Comparison of ENCODE assay signal across 8 mouse cellular contexts in the genomic region with DNA sequence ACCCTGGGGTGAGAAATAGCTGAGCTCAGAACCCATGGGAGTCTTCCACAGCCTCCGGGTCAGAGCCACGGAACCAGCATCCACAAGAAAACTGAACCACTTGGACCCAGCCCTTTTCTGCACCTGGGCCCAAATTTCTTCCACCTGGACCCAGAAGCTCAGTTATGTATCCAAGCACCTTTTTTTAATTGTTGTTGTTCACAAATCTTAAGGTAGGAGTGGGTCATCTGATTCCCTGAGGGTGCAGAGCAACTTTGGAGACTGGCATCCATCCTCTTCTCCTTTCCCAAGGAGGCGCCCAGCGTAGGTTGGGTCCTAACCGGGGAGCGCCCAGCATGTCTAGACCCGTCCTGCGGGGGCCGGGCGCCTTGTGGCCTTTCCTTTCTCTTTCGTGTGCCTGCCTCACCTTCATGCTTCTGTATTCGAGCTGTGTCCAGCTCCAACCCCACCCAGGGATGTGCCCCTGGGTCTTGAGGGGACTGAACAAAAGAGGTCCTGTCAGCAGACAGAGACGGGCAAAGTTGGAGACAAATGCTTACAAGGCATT. TPM values are rescaled to one million over a fixed set of nuclear protein-coding genes. Genes with fewer than 3 reads are reported as not detected.
DNase-seq lines count a peak whose midpoint lies in the region; ATAC-seq and TF ChIP-seq lines count a peak whose summit lies in the region.

A gene (minus strand): TSS at position 51 of the 547 bp plus-strand sequence.
A gene (plus strand): TSS at position 222 of the 547 bp plus-strand sequence.

- H3K4me3 ChIP-seq in thymus, adult 2 months (ENCODE audit: control insufficient read depth, insufficient read depth, low read length), result peak within 1 kb of the TSS; percentile 87
- H3K4me3 ChIP-seq in kidney, postnatal 0 days (replicated peaks; ENCODE audit: low read depth, low read length), result peak within 1 kb of the TSS; percentile 85
- peak within 1 kb of the TSS; percentile 81 for H3K4me3 ChIP-seq in midbrain, embryonic 16.5 days (ENCODE audit: low read depth, low read length)

- H3K9me3 ChIP-seq in kidney, postnatal 0 days (replicated peaks; ENCODE audit: low read length), result no peaks in the 10 kb centered on the region
- no peaks in the 10 kb centered on the region; the same call in 1 of the 2 replicates for H3K9me3 ChIP-seq in midbrain, embryonic 16.5 days (replicated peaks; ENCODE audit: control insufficient read depth, low read length, poor library complexity, severe bottlenecking)

- peaks cover 12% of the 10 kb centered on the region for H3K4me1 ChIP-seq in thymus, adult 2 months (replicated peaks; ENCODE audit: control insufficient read depth, insufficient read depth, low read length)
- H3K4me1 ChIP-seq in kidney, postnatal 0 days (replicated peaks; ENCODE audit: insufficient read depth, low read length), result peaks cover 7% of the 10 kb centered on the region
- H3K4me1 ChIP-seq in midbrain, embryonic 16.5 days (ENCODE audit: control insufficient read depth, insufficient read depth, low read length), result peaks cover 12% of the 10 kb centered on the region

- no peak for TF ChIP-seq CTCF in thymus, adult 2 months (IDR thresholded peaks at IDR 0.05; ENCODE audit: borderline replicate concordance, control insufficient read depth, extremely low read depth, insufficient read depth, low read length, poor library complexity)
- TF ChIP-seq CTCF in kidney, postnatal 0 days (IDR thresholded peaks at IDR 0.05; ENCODE audit: low read depth), result no peak

- 57% methylated on average over 13 of the region's 13 CpGs for WGBS in thymus, adult 2 months
- WGBS in kidney, postnatal 0 days, result 21% methylated on average over 13 of the region's 13 CpGs
- WGBS in midbrain, embryonic 16.5 days, result 42% methylated on average over 13 of the region's 13 CpGs

- no peak for TF ChIP-seq POLR2A in thymus, adult 2 months (IDR thresholded peaks at IDR 0.05; ENCODE audit: control insufficient read depth, extremely low read depth, insufficient read depth, low read length, poor library complexity)

- no peak for ATAC-seq in cerebellum, adult (ENCODE audit: insufficient number of reproducible peaks, low FRiP score, low TSS enrichment)
- peak; percentile 1; the same call in 1 of the 2 replicates for ATAC-seq in kidney, postnatal 0 days (replicated peaks; ENCODE audit: low FRiP score, low read depth)
- ATAC-seq in midbrain, embryonic 16.5 days, result peak; percentile 18; the same call in 1 of the 2 replicates

- H3K27me3 ChIP-seq in thymus, adult 2 months (ENCODE audit: control insufficient read depth, insufficient read depth, low read length), result no peaks in the 10 kb centered on the region
- H3K27me3 ChIP-seq in kidney, postnatal 0 days (ENCODE audit: insufficient read depth, low read length), result no peaks in the 10 kb centered on the region
- no peaks in the 10 kb centered on the region for H3K27me3 ChIP-seq in midbrain, embryonic 16.5 days (ENCODE audit: control insufficient read depth, insufficient read depth, low read depth, low read length)

- H3K36me3 ChIP-seq in thymus, adult 2 months (ENCODE audit: control insufficient read depth, insufficient read depth, low read length), result no peaks in the 10 kb centered on the region
- peaks cover 13% of the 10 kb centered on the region; the same call in 1 of the 2 replicates for H3K36me3 ChIP-seq in kidney, postnatal 0 days (ENCODE audit: insufficient read depth, low read length)
- peaks cover 3% of the 10 kb centered on the region; the same call in 1 of the 2 replicates for H3K36me3 ChIP-seq in midbrain, embryonic 16.5 days (ENCODE audit: control insufficient read depth, insufficient read depth, low read length)

- DNase-seq in cerebellum, adult 11-12 months, result peak; percentile 58
- peak; percentile 16 for DNase-seq in thymus, adult 2 months
- no peak for DNase-seq in thymus, postnatal 25 days
- DNase-seq in kidney, postnatal 0 days (ENCODE audit: low spot score), result no peak
- DNase-seq in embryo, embryonic 11 days, result no peak
- no peak for DNase-seq in adrenal gland, postnatal 36 days

- no peak within 1 kb of the TSS; the same call in 1 of the 2 replicates for H3K27ac ChIP-seq in thymus, adult 2 months (ENCODE audit: control insufficient read depth, insufficient read depth, low read length)
- peak within 1 kb of the TSS; percentile 93 for H3K27ac ChIP-seq in kidney, postnatal 0 days
- H3K27ac ChIP-seq in midbrain, embryonic 16.5 days (ENCODE audit: low read length), result peak within 1 kb of the TSS; percentile 79

- H3K9ac ChIP-seq in kidney, postnatal 0 days (ENCODE audit: low read depth, low read length), result peak within 1 kb of the TSS; percentile 86
- peak within 1 kb of the TSS; percentile 88 for H3K9ac ChIP-seq in midbrain, embryonic 16.5 days (ENCODE audit: low read depth, low read length)

- H3K4me2 ChIP-seq in kidney, postnatal 0 days (ENCODE audit: low read length), result peak within 1 kb of the TSS; percentile 74
- peak within 1 kb of the TSS; percentile 82 for H3K4me2 ChIP-seq in midbrain, embryonic 16.5 days (ENCODE audit: low read length)

RNA-seq across cellular contexts. Expression of the first gene that starts in this region (rescaled TPM):
- polyA plus RNA-seq in thymus, adult 2 months (2012; rRNA removed), result 3.6 and 5.4 TPM in 2 replicates
- polyA plus RNA-seq in kidney, postnatal 0 days (2015; fragmentation: Nextera tagmentation; extraction: Ambion mirVana), result 0.50 and 0.55 TPM in 2 replicates
- polyA plus RNA-seq in midbrain, embryonic 16.5 days (2015; fragmentation: Nextera tagmentation; extraction: Ambion mirVana), result not detected in 2 replicates
- total RNA-seq in adrenal gland, postnatal 36 days (2021), result not detected

RNA-seq across cellular contexts. Expression of the second gene that starts in this region (rescaled TPM):
- 115 and 116 TPM in 2 replicates for polyA plus RNA-seq in thymus, adult 2 months (2012; rRNA removed)
- polyA plus RNA-seq in kidney, postnatal 0 days (2015; fragmentation: Nextera tagmentation; extraction: Ambion mirVana), result 58.4 and 63.6 TPM in 2 replicates
- polyA plus RNA-seq in midbrain, embryonic 16.5 days (2015; fragmentation: Nextera tagmentation; extraction: Ambion mirVana), result 66.1 and 66.9 TPM in 2 replicates
- total RNA-seq in adrenal gland, postnatal 36 days (2021), result 10 to 100 TPM; 37.6 to 41.3 TPM

Comparison
In these comparisons a context has a peak if more than half of its experiments do, and no peak if none do; other contexts are left out.
1. DNase-seq: peak in cerebellum, adult 11-12 months (single experiment) and thymus, adult 2 months (single experiment); none in thymus, postnatal 25 days (single experiment), kidney, postnatal 0 days (single experiment), embryo, embryonic 11 days (single experiment) and adrenal gland, postnatal 36 days (0 of 2).
2. Peak in every context shown above with its lines, with median percentiles within 50 percentile points of each other: H3K4me3 ChIP-seq.